Mouse (Mus musculus): ENCODE results near the gene Adamtsl3.

Adamtsl3 gene

DNA sequence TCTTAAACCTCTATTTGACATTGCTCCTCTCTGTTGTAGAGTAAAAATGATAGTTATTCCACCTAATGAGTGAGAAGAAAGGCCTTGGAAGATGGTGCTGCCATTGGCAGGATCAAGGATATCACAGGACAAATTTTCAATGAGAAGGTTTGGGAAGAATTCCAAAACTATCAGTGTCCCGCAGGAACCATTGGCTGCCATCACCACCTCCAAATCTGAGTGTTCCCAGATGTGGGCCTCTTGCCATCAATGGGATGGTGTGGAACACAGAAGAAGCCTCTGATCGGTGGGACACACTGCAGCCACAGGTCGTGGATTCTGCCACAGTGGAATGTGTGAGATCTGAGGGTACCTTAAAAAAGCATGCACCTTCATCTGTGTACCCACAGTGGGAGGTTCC is 147.9 kb downstream of the Adamtsl3 start:
- TF ChIP-seq NANOG (IDR thresholded peaks at IDR 0.05; ENCODE audit: borderline replicate concordance, low read length) = no peak
- TF ChIP-seq CTCF (conservative IDR thresholded peaks at IDR 0.05; ENCODE audit: low read length) = no peak
- TF ChIP-seq POU5F1 (IDR thresholded peaks at IDR 0.05; ENCODE audit: borderline replicate concordance, low read length) = no peak
- no peak overlapping the region for H3K4me3 ChIP-seq (replicated peaks; ENCODE audit: low read length)
- H3K36me3 ChIP-seq (ENCODE audit: insufficient read depth, low read length) = no peaks in the 10 kb centered on the region
- no peaks in the 10 kb centered on the region for H3K27me3 ChIP-seq (ENCODE audit: insufficient read depth, low read length)
- no peaks in the 10 kb centered on the region for H3K4me1 ChIP-seq (replicated peaks; ENCODE audit: low read depth, low read length)
- no peaks in the 10 kb centered on the region for H3K9me3 ChIP-seq (ENCODE audit: low read length)

DNA sequence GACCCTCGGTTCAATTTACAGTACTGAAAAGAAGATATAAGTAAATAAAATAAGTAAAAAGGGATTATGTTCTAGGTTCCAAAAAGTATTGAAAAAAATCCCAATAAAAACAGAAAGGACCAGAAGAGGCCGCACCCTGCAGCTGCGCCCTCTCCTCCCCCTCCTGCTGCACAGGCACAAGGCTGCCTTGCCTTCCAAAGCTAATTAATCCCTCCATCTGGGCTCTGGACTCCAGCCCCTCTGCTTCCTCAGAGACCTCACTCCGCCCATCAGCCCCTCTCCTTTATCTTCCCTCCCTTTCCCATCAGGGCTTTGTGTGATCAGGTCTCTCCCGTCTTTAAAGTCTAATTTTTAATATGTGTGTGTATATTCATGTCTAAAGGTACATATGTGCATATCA is 149.3 kb downstream of the Adamtsl3 start:
- TF ChIP-seq CTCF (conservative IDR thresholded peaks at IDR 0.05; ENCODE audit: low read length) (no peak), NANOG (IDR thresholded peaks at IDR 0.05; ENCODE audit: borderline replicate concordance, low read length) (no peak), POU5F1 (IDR thresholded peaks at IDR 0.05; ENCODE audit: borderline replicate concordance, low read length) (no peak)
- Histone ChIP-seq H3K4me3 (replicated peaks; ENCODE audit: low read length) (no peak overlapping the region), H3K27me3 (ENCODE audit: insufficient read depth, low read length) (no peaks in the 10 kb centered on the region), H3K36me3 (ENCODE audit: insufficient read depth, low read length) (no peaks in the 10 kb centered on the region), H3K9me3 (ENCODE audit: low read length) (no peaks in the 10 kb centered on the region), H3K4me1 (replicated peaks; ENCODE audit: low read depth, low read length) (no peaks in the 10 kb centered on the region)

DNA sequence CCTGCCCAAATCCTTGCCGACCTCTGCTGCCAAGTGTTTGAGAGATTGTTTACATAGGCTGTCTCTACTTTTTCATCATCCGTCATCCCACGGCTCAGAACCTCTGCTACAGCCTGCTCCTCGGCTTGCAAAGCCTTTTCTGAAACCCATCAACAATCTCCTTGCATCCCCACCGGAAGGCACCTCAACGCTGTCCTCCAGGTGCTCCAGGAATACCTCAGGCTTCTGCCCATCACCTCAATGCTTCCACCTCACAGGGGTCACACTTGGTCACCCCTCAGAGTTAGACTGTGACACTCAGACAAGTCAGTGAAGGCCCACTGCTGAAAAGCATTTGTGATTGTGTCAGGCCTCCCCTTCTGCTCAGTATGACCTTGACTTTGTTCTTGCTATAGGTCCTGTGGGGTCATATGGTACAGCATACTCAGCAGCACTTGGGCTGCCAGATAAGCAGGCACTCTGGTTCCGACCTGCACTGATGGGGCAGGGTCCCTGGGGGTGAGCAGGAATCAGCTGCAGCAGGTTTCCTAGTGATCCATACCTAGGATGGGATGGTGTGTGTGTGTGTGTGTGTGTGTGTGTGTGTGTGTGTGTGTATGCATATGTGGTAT is 150.0 kb downstream of the Adamtsl3 start:
- Histone ChIP-seq H3K4me3 (replicated peaks; ENCODE audit: low read length) (no peak overlapping the region), H3K4me1 (replicated peaks; ENCODE audit: low read depth, low read length) (no peaks in the 10 kb centered on the region), H3K9me3 (ENCODE audit: low read length) (no peaks in the 10 kb centered on the region), H3K27me3 (ENCODE audit: insufficient read depth, low read length) (no peaks in the 10 kb centered on the region), H3K36me3 (ENCODE audit: insufficient read depth, low read length) (no peaks in the 10 kb centered on the region)
- no peak for TF ChIP-seq POU5F1 (IDR thresholded peaks at IDR 0.05; ENCODE audit: borderline replicate concordance, low read length)
- no peak for TF ChIP-seq CTCF (conservative IDR thresholded peaks at IDR 0.05; ENCODE audit: low read length)
- TF ChIP-seq NANOG (IDR thresholded peaks at IDR 0.05; ENCODE audit: borderline replicate concordance, low read length) = no peak

DNA sequence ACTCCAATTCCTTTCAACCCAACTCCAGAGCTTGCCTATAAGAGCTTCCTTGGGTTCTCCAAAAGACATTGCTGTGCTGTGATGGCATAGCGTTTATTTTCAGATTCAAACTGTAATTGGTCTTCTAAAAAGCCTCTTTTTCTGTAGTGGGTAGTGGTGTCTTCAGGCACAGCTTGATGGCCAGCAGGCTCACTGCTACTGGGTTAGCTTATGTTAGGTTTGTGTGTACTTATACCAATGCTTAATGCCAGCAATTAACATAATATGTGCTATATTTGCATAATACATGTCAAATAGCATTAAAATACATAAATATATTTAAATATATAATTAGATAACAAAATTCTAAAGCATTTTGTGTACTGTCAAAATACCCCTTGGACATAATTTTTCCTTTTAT is 155.5 kb downstream of the Adamtsl3 start:
- no peak for TF ChIP-seq NANOG (IDR thresholded peaks at IDR 0.05; ENCODE audit: borderline replicate concordance, low read length)
- no peak for TF ChIP-seq CTCF (conservative IDR thresholded peaks at IDR 0.05; ENCODE audit: low read length)
- no peak for TF ChIP-seq POU5F1 (IDR thresholded peaks at IDR 0.05; ENCODE audit: borderline replicate concordance, low read length)
- H3K36me3 ChIP-seq (ENCODE audit: insufficient read depth, low read length) = no peaks in the 10 kb centered on the region
- no peaks in the 10 kb centered on the region for H3K9me3 ChIP-seq (ENCODE audit: low read length)
- H3K27me3 ChIP-seq (ENCODE audit: insufficient read depth, low read length) = no peaks in the 10 kb centered on the region
- no peaks in the 10 kb centered on the region for H3K4me1 ChIP-seq (replicated peaks; ENCODE audit: low read depth, low read length)
- H3K4me3 ChIP-seq (replicated peaks; ENCODE audit: low read length) = no peak overlapping the region

DNA sequence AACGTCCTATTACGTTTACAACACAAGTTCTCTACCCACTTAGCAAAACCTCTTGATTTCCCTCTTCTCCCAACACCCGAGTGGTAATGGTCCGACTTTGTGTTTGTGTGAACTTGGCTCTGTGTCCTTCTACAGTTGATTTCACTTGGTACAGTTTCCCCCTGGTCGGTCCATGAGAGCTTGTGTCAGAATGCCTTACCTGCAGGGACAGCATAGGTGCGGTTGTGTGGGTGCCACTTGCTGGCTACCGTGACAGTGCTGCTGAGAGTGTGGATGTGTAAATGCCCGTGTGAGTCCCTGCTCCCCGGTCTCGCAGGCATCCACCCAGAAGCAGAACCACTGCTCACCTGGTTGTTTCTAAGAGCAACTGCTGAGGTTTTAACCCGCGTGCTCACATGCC is 157.4 kb downstream of the Adamtsl3 start:
- no peaks in the 10 kb centered on the region for H3K36me3 ChIP-seq (ENCODE audit: insufficient read depth, low read length)
- no peak for TF ChIP-seq POU5F1 (IDR thresholded peaks at IDR 0.05; ENCODE audit: borderline replicate concordance, low read length)
- TF ChIP-seq NANOG (IDR thresholded peaks at IDR 0.05; ENCODE audit: borderline replicate concordance, low read length) = no peak
- no peak for TF ChIP-seq CTCF (conservative IDR thresholded peaks at IDR 0.05; ENCODE audit: low read length)
- H3K27me3 ChIP-seq (ENCODE audit: insufficient read depth, low read length) = no peaks in the 10 kb centered on the region
- H3K4me3 ChIP-seq (replicated peaks; ENCODE audit: low read length) = no peak overlapping the region
- no peaks in the 10 kb centered on the region for H3K4me1 ChIP-seq (replicated peaks; ENCODE audit: low read depth, low read length)
- H3K9me3 ChIP-seq (ENCODE audit: low read length) = no peaks in the 10 kb centered on the region

DNA sequence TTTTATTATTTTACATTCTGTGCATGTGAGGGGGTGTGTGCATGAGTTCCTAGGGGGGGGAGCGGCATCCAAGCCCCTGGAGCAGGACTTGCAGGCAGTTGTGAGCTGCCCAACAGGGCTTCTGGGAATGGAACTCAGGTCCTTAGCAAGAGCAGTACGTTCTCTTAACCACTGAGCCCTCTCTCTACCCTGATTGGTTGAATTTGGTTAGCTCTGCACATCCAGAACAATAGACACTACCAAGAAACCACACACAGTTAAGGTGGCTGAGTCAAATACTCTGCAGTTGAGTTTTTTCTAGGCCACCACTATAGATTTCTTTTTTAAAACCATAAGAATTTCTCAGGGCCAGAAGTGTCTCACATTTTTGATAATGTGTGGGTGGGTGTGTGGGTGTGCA is 158.7 kb downstream of the Adamtsl3 start:
- Histone ChIP-seq H3K36me3 (ENCODE audit: insufficient read depth, low read length) (no peaks in the 10 kb centered on the region), H3K27me3 (ENCODE audit: insufficient read depth, low read length) (no peaks in the 10 kb centered on the region), H3K9me3 (ENCODE audit: low read length) (no peaks in the 10 kb centered on the region), H3K4me1 (replicated peaks; ENCODE audit: low read depth, low read length) (no peaks in the 10 kb centered on the region), H3K4me3 (replicated peaks; ENCODE audit: low read length) (no peak overlapping the region)
- no peak for TF ChIP-seq POU5F1 (IDR thresholded peaks at IDR 0.05; ENCODE audit: borderline replicate concordance, low read length)

DNA sequence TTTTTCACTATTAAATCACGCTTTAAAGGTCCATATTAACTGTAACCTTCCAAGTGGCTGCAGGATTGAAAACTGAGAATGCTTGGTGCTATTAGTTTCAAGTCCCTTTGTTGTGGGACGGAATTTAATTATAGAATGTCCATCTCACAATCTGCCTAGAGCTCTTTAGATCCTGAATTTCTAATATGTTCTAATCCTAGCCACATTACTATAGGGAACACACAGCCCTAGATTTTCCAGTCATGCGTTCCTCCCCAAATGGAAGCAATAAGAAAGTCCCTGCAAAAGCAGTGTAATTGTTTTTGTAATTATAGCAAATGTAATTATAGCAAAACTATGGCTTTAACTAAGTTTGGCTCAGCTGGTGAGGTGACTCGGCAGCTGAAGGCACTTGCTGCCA is 161.6 kb downstream of the Adamtsl3 start:
- Histone ChIP-seq H3K27me3 (ENCODE audit: insufficient read depth, low read length) (no peaks in the 10 kb centered on the region), H3K36me3 (ENCODE audit: insufficient read depth, low read length) (no peaks in the 10 kb centered on the region), H3K4me1 (replicated peaks; ENCODE audit: low read depth, low read length) (no peaks in the 10 kb centered on the region), H3K9me3 (ENCODE audit: low read length) (no peaks in the 10 kb centered on the region), H3K4me3 (replicated peaks; ENCODE audit: low read length) (no peak overlapping the region)
- TF ChIP-seq NANOG (IDR thresholded peaks at IDR 0.05; ENCODE audit: borderline replicate concordance, low read length) (no peak), POU5F1 (IDR thresholded peaks at IDR 0.05; ENCODE audit: borderline replicate concordance, low read length) (no peak), CTCF (conservative IDR thresholded peaks at IDR 0.05; ENCODE audit: low read length) (no peak)

DNA sequence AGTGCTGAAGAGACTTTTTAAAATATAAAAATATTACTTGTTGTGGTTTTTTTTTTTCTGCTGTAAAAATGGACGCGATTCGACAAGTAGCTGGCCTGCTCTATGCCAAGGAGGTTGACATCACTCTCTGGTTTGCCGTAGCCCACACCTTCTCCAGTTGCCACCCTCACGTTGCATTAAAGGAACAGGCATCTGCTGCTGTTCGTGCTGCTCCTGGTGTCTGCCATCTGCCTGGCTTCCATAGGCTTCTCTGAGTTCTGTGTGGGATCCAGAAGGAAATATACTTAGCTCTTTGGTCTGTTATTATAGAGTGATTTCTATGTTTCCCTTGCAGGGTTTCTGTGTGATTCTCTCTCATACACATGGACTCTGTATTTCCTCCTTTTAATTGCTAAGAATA is 165.8 kb downstream of the Adamtsl3 start:
- TF ChIP-seq NANOG (IDR thresholded peaks at IDR 0.05; ENCODE audit: borderline replicate concordance, low read length) = no peak
- no peak for TF ChIP-seq CTCF (conservative IDR thresholded peaks at IDR 0.05; ENCODE audit: low read length)
- H3K4me1 ChIP-seq (replicated peaks; ENCODE audit: low read depth, low read length) = no peaks in the 10 kb centered on the region
- H3K9me3 ChIP-seq (ENCODE audit: low read length) = no peaks in the 10 kb centered on the region
- no peak overlapping the region for H3K4me3 ChIP-seq (replicated peaks; ENCODE audit: low read length)
- H3K36me3 ChIP-seq (ENCODE audit: insufficient read depth, low read length) = no peaks in the 10 kb centered on the region
- no peaks in the 10 kb centered on the region for H3K27me3 ChIP-seq (ENCODE audit: insufficient read depth, low read length)

DNA sequence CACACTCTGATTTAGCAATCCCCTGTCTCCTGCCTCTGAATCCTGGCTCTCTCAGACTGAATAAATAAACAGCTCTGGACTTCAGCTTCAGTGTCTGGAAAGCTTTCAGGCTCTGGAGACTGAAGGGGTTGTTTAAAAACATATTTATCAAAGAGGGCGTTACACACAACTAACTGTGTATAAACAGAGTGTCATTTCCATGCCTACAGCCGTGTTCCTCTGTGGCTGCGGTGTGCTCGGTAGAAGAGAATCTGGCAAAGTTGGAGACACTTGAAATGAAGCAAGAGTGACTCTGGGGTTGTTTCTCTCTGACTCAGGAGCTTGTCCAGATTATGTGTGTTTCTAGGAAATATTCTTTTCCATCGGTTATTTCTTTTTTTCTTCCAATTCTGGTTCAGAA is 167.0 kb downstream of the Adamtsl3 start:
- H3K4me1 ChIP-seq (replicated peaks; ENCODE audit: low read depth, low read length) = no peaks in the 10 kb centered on the region
- no peaks in the 10 kb centered on the region for H3K27me3 ChIP-seq (ENCODE audit: insufficient read depth, low read length)
- H3K36me3 ChIP-seq (ENCODE audit: insufficient read depth, low read length) = no peaks in the 10 kb centered on the region
- TF ChIP-seq NANOG (IDR thresholded peaks at IDR 0.05; ENCODE audit: borderline replicate concordance, low read length) = no peak
- TF ChIP-seq POU5F1 (IDR thresholded peaks at IDR 0.05; ENCODE audit: borderline replicate concordance, low read length) = no peak
- TF ChIP-seq CTCF (conservative IDR thresholded peaks at IDR 0.05; ENCODE audit: low read length) = no peak
- H3K4me3 ChIP-seq (replicated peaks; ENCODE audit: low read length) = no peak overlapping the region
- no peaks in the 10 kb centered on the region for H3K9me3 ChIP-seq (ENCODE audit: low read length)
